Mouse (Mus musculus) c-Kit-positive CD71-negative TER-119-negative erythroid progenitor cells, embryonic 14.5 days (primary cell): ENCODE results near the gene Ankrd63.

Source experiments
- DNase-seq: peaks from one replicate; pipeline ENCODE4 v3.0.0-alpha.2; 2013; ENCODE audit warnings: low read depth

Ankrd63 gene

DNA sequence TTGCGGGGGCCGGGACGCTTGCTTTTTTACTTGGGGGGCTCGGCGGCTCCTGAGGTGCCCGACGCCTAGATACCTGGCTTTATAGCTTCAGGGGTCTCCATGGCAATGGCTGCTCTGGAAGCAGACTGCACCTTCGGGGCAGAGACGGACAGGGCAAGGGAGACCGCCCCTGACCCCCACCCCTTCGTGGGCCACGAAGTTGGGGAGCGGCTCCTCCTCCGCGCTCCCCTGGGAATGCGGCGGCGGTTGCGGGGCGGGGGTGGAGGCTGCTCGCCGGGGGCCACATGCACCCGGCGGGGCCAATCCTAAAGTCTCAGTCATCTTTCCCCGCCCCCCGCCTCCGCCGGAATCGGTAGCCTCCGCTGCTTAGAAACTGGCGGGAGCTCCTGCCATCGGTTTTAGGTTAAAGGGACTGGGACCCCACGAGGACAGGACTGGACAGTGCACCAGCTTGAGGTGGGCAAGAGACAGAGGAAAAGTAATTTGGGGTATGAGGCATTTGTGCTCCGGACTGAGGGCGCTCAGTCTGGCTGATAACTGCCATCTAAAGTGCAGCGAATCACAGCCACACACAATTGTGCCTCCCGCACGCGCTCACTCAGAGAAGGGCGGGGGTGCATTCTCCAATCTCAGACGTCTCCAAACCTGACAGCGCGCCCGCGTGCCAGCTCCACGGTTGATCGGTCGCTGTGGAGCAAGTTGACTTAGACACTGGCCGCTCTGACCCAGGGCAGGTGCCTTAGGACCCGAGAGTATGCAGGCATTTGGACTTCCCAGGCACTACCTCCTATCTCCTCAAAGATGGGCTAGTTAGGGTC, at the start of gene Ankrd63:
Gene Ankrd63 (minus strand): TSS at position 51 of the 818 bp plus-strand sequence.
- no peak for DNase-seq

DNA sequence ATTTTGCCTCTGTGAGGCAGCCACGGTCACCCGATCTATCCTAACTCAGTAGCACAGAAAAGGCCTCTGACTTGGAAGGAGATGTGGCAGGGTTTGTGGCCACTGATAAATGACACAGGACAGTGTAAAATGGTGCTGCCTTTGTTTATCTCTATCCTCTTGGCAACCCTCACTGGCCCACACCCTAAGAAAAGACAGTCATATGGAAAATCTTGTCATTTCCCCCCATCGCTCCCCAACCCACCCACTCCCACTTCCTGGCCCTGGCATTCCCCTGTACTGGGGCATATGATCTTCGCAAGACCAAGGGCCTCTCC, 49.0 kb upstream of the Ankrd63 start:
- no peak for DNase-seq

DNA sequence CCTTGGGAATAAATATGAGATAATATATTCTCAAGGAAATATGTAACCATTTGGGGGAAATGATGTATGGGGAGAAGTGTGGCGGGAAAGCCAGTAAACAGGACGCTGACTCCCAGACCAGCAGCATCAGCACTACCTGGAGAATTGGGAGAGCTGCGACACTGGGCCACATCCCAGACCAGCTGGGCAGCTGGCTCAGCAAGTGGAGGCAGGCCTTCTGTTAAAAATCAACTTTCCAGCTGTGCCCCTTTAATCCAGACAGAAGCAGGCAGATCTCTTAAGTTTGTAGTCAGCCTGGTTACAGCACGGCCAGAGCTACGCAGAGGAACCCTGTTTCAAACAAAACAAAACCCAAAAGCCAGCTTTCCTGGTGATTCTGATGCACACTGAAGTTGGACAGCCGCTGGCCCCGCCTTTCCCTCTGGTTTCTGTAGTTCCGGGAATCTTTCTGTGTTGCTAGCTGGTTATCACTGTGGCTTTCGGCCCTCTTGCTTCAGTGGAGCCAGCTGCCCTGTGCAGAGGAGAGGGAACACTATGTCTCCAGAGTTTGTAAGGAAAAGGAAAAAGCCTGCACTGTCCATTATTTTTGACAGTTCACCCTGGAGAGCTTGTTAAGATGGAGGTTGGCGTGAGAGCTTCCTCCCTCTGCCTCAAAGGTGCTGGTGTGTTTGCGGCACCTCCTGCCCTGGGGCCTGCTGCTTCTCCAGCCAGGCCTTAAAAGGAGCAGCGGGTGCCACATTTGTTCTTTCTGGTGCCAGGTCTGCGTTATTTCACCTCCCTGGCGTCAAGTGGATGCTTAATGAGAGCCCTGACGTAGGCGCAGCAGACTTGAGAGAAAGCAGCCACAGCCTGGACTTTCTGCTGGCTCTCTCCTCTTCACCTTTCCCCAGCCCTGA, 48.4 kb upstream of the Ankrd63 start:
- DNase-seq, result no peak

DNA sequence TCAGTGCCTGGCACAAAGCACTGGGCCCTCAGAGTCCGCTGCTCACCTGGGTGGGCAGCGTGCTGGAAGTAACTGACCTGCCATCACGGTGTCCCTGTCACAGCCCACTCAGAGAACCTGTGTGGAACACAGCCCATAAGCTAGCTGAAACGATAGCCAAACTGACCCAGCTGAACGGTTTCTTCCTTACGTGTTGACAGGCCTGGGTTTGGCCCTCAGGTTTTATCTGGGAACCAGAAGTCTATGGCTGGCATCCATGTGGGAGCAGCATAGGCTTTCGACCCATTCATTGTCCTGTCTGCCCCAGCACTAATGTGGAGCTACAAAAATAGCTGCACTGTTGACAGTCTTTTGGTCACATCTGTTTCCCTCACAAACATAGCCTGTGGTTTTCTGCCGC, 46.7 kb upstream of the Ankrd63 start:
- DNase-seq, result no peak

DNA sequence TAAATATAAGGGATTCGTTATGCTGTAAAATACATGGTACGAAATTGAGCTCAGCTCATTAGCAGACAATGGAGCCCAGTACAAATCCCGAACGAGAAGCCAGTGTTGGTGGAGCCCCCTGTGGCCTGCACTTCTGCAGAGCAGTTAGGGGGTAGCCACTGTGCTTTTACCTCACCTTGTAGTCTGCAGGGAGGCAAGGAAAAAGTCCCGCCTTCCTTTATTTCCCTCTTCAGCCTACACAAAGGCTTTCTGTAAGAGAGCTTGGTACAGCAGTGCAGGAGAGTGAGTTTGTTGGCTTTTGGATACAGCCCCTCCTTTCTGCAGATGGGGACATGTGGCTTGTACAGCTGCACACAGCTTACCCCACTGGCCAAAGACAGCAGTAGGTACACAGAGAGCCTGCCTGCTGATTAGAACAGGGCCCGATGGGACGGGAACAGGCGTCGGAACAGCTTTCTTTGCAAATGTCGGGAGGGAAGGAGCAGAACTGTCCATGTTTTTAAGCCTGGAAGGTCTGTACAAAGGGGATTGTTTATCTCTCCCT, 45.6 kb upstream of the Ankrd63 start:
- no peak for DNase-seq

DNA sequence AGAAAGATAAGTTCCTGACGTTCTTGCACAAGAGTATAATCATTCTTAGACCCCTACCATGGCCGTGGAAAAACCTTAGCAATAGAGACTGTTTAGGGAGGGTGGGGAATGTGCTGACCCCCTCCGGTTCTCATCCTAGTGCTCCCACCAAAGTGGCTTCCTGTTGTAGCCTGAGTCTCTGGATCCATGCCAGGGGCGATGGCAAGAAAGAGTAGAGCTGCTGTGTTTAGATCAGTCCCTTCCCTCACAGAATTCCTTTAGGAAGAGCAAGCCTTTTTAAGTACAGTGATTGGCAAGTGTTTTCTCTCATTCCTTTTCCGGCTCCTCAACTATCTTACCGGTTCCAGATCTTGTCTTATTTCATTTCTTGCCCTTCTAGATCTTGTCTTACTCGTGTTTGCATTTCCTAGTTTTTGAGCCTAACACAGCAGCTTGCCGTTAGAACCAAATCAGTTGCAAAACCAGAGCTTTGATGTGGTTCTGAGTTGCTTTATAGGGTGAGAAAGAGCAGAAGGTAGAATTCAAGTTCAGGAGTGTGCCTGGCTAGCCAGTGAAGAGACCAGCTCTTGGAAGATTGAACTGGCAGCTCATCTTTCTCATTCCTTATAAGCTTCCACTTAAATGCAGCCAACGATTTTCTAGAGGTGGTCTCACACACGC, 43.7 kb upstream of the Ankrd63 start:
- DNase-seq, result no peak

DNA sequence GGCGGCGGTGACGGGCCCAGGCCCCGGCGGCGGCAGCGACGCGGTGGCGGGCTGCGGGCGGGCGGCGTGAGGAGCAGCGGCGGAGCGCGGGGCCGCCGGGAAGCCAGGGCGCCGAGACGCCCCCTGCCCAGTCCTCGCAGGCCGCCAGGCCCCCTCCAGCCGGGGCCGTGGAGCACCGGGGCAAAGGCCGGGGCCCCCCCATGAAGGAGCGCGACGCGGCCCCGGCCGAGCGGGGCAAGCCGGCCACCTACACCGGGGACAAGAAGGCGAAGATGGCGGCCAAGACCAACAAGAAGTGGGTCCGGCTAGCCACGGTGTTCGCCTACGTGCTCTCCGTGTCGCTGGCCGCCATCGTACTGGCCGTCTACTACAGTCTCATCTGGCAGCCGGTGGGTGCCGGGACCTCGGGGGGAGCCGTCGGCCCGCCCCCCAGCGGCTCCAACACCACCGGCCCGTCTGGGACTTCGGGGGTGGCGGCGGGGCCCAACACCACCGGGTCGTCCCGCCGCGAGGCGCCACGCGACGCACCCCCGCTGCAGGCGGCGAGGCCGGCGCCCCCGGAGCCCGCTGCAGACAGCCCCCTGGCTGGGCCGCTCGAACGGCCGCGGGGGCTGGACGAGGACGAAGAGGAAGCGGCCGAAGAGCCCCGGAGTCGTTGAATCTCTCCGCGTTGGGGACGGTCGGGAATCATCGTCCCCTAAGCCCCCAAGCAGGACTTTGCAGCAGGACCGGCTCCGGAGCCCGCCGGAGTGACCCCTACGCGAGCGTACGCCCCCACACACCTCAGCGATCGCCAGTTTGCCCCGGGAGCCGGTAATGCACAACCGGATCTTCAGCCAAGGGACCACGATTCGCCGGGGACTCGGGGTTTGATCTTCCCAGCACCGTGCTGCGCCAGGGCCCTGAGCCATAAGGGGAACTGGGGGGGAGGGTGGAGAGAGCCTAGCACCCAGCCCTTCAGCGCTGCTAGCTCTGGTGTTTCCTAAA, 42.4 kb upstream of the Ankrd63 start:
- no peak for DNase-seq

DNA sequence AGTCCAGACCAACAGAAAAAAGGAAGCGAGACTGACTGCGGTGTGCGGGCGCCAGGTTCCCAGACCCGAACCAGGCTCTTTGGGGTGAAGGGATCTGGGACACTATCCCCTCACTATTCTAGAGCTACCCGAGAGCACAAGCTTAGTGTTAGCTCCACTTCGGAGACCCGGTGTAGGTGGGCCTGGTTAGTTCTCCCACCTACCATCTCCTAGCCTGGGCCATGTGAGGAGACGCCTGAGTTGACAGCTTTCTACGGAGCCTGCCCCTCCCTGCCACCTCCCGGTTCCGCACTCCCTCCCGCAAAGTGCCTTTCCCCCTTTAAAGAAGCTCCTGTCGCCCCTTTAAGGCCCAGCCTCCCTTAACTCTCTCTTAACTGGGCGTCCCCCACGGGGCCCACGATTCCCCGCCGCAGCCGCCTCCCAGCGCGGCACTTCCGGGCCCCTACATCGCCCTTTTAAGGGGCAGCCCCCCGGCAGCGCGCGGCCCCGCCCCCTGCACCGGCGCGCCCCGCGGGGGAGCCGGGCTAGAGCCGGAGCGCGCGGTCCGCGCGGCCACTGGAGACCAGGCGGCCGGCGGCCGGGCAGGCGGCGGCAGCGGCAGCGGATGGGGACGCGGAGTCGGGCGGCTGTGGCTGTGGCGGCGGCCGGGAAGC, 41.6 kb upstream of the Ankrd63 start, which contains the start of gene Inafm2:
Gene Inafm2 (plus strand): TSS at position 527 of the 653 bp plus-strand sequence.
- peak; percentile 78 for DNase-seq

DNA sequence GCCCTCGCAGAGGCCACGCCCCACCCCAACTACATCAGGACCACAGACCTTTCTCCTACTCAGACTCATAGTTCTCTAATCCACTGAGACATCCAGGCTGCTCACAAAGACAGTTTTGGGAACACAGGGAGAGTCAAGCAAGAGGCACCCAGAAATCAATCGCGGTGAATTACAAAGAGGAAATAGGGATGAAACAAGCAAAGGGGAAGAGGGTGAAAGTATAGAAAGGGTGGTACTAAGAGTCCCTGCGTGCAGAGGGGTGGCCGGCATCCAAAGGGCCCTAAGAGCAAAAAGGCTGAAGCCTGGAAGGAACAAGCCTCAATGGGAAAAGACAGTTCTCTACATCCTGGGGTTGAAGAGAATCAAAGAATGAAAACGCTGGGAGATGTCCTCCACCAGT, 40.9 kb upstream of the Ankrd63 start:
- no peak for DNase-seq

DNA sequence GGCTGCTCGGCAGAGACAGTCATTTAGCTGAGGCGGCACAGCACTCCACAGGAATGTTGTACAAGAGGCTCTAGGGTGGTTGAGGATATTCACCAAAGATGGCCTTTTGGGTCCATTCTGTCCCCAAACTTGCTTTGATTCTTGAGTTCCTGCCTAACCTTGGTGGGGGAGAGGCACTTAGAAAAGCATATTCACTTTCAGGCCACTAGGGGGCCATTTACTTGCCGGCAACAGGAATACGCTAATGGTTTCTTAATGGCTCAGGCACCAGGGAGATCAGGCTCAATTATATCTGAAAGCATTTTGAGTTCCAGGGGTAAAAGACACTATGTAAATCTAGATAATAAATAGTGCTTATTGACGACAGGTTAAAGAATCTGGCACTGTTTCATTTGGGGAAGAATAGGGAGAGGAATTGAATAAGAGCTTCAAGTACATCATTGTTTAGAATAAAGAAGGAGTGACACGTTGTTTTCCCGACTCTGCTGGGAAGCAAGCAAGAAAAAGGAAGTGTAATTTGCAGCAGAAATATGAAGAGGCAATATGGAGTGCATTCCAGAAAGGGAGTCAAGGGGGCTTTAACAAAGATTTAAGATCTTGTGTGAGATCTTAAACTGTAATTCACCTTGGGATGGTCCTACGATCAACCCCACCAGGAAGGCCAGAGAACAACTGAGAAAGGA, 39.6 kb upstream of the Ankrd63 start:
- DNase-seq, result no peak

DNA sequence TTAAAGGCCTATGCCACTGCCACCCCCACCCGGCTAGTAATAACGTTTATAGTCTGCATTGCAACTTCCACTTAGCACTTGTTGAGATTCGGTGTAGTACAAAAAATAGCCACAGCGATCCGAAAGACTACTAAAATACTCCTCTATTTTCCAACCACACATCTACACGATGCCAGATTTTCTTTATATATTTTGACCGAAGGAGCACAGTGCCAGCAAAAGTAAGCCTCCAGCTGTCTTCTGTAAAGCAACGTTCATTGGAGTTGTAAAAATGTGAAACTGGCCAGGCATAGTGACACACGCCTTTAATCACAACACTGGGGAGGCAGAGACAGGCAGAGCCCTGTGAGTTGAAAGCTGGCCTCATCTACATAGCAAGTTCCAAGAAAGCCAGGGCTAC, 37.4 kb upstream of the Ankrd63 start:
- DNase-seq, result no peak

DNA sequence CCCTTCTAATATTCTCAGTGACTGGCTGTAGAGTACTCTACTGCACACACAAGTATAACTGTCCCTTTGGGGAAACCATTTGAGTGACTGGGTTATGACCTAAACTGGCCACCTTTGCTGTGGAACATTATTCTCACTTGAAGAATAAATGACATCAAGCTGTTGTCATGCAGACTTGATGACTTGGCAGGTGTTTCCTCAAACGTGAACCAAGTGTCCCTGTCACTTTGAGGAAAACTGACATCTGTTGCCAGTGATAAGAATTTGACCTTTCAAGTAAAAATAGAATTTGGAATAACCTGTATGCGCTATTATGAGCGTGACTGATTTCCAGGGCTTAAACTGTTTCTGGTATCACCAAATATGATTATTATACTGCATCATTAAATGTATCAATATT, 36.6 kb upstream of the Ankrd63 start:
- no peak for DNase-seq

DNA sequence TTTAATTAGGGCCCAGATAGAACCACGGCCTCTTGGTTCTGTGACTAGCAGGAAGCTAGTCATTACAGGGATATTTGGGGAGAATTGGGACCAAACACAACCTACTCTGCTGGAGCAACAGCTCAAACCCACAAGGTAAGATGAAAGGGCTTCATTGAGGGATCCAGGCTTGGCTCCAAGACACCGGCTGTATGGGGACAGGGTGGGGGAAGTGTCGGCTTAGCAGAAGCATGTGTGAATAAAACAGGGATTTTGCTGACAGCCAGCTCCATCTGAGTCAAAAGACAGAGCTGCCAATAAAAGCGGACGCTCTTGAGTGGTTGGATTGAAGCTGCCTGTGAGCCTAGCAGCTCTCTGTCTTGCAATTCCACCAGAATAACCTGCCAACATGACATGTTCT, 29.6 kb upstream of the Ankrd63 start:
- no peak for DNase-seq

DNA sequence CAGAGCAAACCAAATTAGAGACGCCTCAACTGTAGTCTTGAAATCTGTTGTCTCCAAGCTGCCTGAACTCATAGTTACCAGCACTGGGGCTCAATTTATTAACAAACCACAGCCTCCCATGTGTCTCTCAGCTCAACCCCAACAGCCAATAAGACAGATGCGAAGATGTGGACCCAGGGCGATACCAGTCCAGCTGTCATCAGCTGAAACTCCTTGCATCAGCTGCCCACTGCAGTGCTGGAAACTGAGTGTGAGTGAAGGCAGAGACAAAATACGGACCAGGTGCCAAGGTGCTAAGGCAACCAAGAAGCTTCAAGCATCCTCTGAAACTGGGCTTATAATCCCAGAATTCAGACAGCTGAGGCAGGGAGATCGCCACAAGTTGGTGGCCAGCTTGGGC, 28.2 kb upstream of the Ankrd63 start:
- no peak for DNase-seq

DNA sequence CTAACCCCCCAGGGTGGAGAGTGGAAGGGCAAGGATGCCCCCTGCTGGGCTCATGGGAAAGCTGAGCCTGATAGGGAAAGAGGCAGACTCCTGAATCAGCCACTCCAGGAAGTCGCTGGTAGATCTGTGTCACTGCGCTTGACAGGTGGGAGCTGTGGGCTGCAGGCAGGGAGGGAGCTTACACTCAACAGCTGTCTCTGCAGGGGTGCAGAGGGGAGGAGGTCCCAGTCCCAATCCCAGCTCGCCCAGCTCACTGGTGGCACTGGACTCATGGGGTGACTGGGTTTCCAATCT, 26.8 kb upstream of the Ankrd63 start:
- peak; percentile 63 for DNase-seq

DNA sequence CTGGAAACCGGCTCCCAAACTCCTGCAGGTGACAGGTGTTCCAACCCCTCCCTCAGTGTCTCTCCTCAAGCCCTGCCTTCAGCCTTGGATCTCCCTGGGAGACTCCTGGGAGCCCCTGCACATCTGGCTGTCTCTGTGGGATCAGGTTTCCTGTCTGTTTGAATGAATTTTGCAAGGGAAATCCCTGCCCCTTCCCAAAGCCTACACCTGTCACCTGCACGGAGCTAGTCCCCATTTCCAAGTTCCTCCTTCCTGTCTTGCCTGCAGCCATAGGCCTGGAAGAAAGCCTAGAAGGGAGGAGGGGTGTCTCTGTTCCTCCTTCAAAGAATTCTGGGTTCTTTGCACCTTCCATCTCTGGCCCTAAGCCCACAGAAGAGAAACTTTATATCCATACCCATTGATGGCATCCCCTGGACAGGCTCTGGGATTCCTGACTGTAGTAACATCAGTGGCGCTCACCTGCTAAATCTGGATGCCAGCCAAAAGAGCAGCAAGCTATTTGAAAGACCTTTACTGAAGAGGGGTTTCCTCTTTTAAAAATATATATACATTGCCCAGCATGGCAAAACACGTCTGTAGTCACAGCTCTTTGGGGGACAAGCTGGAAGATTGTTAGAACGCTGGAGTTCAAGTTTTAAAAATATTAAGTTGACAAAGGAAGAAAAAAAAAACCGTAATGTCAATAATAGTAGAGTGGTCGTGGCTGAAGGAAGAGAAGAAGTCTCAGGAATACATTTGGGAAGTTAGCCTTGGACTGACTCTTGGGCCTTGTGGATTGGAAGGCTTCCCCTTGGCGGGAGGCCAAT, 26.3 kb upstream of the Ankrd63 start:
- DNase-seq, result no peak

DNA sequence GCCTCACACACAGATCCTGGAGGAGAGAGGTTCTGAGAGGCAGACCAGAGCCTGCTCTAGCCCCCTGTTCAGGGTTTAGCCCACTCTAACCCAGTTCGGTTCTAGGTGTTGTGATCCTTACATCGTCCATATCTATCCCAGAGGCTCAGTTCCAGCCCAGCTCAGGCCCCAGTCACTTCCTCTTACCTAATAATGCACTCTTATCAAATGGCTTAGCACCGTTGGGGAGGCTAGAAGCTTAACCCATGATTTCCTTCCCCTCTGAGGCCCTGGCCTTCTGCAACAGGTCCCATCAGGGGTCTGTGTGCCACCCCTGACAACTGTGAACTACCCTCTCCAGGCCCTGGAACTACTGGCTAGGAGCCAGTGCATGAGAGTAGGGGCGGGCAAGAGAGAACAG, 25.4 kb upstream of the Ankrd63 start:
- no peak for DNase-seq

DNA sequence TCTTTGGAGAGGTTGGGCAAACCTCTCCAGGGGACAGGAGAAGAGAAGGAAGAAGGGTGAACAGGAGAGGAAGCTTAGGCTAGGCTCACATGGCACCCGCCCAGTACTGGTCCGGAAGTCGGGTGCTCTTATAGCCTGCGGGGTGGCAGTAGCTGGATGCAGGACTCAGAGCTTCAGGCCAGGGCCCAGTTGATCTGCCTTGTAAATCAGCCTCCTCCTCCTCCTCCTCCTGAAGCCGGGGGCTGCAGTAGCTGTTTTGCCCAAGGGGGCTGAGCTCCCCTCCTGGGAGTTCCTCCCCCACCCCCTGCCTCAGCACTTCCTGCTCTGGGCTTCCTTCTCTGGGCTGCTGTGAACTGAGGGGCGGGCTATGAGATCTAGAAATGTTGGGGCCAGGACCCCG, 24.6 kb upstream of the Ankrd63 start, which contains the start of gene Plcb2:
Gene Plcb2 (minus strand): TSS at position 102 of the 400 bp plus-strand sequence.
- DNase-seq, result no peak

DNA sequence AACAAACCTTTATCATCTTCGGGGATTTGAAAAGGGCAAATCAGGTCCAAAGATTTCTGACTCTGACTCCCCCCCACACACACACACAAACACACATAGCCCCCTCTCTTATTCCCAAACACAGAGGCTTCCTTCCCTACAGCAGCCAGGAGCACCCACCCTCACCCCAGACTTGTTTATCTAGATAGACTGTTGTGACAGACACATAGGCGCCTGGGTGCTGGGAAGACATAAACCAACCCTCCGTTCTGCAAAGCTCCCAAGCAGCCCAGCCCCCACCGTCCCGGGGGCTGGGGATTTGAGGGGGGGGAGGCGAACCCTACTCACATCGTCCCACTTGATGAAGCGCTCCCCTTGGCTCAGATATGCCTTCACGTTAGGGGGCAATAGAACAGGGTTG, 24.1 kb upstream of the Ankrd63 start:
- no peak for DNase-seq
